Mouse (Mus musculus): ENCODE measurements around the gene Tmbim4. TPM values are rescaled to one million over a fixed set of nuclear protein-coding genes. Genes with fewer than 3 reads are reported as not detected.

Tmbim4 gene
- polyA plus RNA-seq (2014; fragmentation: Nextera tagmentation; extraction: Ambion mirVana), result 110 and 114 TPM in 2 replicates

GRCm38 (mm10) chr10:120201131-120201921, at the start of gene Tmbim4:
Gene Tmbim4, plus strand, starts transcription at chr10:120201590.
- under 1% methylated on average over 62 of the region's 65 CpGs for WGBS (ENCODE audit: insufficient replicate concordance)
- ATAC-seq (replicated peaks; ENCODE audit: insufficient number of reproducible peaks, low FRiP score, low TSS enrichment), result 0 out of 2 replicates have a peak, but pooled peaks have one; percentile 46
- no peaks in the 10 kb centered on the region for H3K9me3 ChIP-seq (replicated peaks; ENCODE audit: control insufficient read depth, low read length)
- H3K36me3 ChIP-seq (ENCODE audit: control insufficient read depth, insufficient read depth, low read length), result no peaks in the 10 kb centered on the region
- H3K4me1 ChIP-seq (ENCODE audit: control insufficient read depth, insufficient read depth, low read length), result no peaks in the 10 kb centered on the region
- peak within 1 kb of the TSS; percentile 61 for H3K4me3 ChIP-seq (ENCODE audit: low read depth, low read length)
- peak within 1 kb of the TSS; percentile 95 for H3K4me2 ChIP-seq
- peaks cover 14% of the 10 kb centered on the region for H3K27me3 ChIP-seq (ENCODE audit: control insufficient read depth, insufficient read depth, low read length)
- peak within 1 kb of the TSS; percentile 64 for H3K9ac ChIP-seq (ENCODE audit: low read depth, low read length)
- no peak within 1 kb of the TSS for H3K27ac ChIP-seq (ENCODE audit: low read depth, low read length)

- no peaks in the 10 kb centered on the region; the same call in 1 of the 2 replicates for H3K4me1 ChIP-seq (ENCODE audit: control insufficient read depth, insufficient read depth, low read length)
- ATAC-seq (replicated peaks; ENCODE audit: insufficient number of reproducible peaks, low FRiP score, low TSS enrichment), result no peak
- no peak overlapping the region for H3K9ac ChIP-seq (ENCODE audit: low read depth, low read length)
- no peak overlapping the region for H3K27ac ChIP-seq (ENCODE audit: low read depth, low read length)
- H3K27me3 ChIP-seq (ENCODE audit: control insufficient read depth, insufficient read depth, low read length), result no peaks in the 10 kb centered on the region
- H3K4me3 ChIP-seq (ENCODE audit: low read depth, low read length), result no peak overlapping the region
- no peaks in the 10 kb centered on the region for H3K36me3 ChIP-seq (ENCODE audit: control insufficient read depth, insufficient read depth, low read length)
- no peaks in the 10 kb centered on the region for H3K9me3 ChIP-seq (replicated peaks; ENCODE audit: control insufficient read depth, low read length)
- WGBS (ENCODE audit: insufficient replicate concordance), result 85% methylated on average over 7 of the region's 7 CpGs
- H3K4me2 ChIP-seq, result no peak overlapping the region
Measured at GRCm38 (mm10) chr10:120151672-120152071, 49.7 kb upstream of the Tmbim4 start.

GRCm38 (mm10) chr10:120153911-120154310, 47.5 kb upstream of the Tmbim4 start:
- Histone ChIP-seq H3K4me1 (ENCODE audit: control insufficient read depth, insufficient read depth, low read length) (no peaks in the 10 kb centered on the region; the same call in 1 of the 2 replicates), H3K4me2 (no peak overlapping the region), H3K4me3 (ENCODE audit: low read depth, low read length) (no peak overlapping the region), H3K9me3 (replicated peaks; ENCODE audit: control insufficient read depth, low read length) (no peaks in the 10 kb centered on the region), H3K36me3 (ENCODE audit: control insufficient read depth, insufficient read depth, low read length) (no peaks in the 10 kb centered on the region), H3K9ac (ENCODE audit: low read depth, low read length) (no peak overlapping the region), H3K27me3 (ENCODE audit: control insufficient read depth, insufficient read depth, low read length) (no peaks in the 10 kb centered on the region), H3K27ac (ENCODE audit: low read depth, low read length) (no peak overlapping the region)
- 82% methylated on average over 2 of the region's 2 CpGs for WGBS (ENCODE audit: insufficient replicate concordance)
- ATAC-seq (replicated peaks; ENCODE audit: insufficient number of reproducible peaks, low FRiP score, low TSS enrichment), result no peak

GRCm38 (mm10) chr10:120160533-120160932, 40.9 kb upstream of the Tmbim4 start:
- Histone ChIP-seq H3K4me1 (ENCODE audit: control insufficient read depth, insufficient read depth, low read length) (no peaks in the 10 kb centered on the region), H3K27me3 (ENCODE audit: control insufficient read depth, insufficient read depth, low read length) (no peaks in the 10 kb centered on the region), H3K4me2 (no peak overlapping the region), H3K36me3 (ENCODE audit: control insufficient read depth, insufficient read depth, low read length) (no peaks in the 10 kb centered on the region), H3K27ac (ENCODE audit: low read depth, low read length) (no peak overlapping the region), H3K9ac (ENCODE audit: low read depth, low read length) (no peak overlapping the region), H3K9me3 (replicated peaks; ENCODE audit: control insufficient read depth, low read length) (no peaks in the 10 kb centered on the region), H3K4me3 (ENCODE audit: low read depth, low read length) (no peak overlapping the region)
- ATAC-seq (replicated peaks; ENCODE audit: insufficient number of reproducible peaks, low FRiP score, low TSS enrichment), result no peak
- WGBS (ENCODE audit: insufficient replicate concordance), result 78% methylated on average over 9 of the region's 9 CpGs

- H3K4me3 ChIP-seq (ENCODE audit: low read depth, low read length), result no peak overlapping the region
- 85% methylated on average over 10 of the region's 10 CpGs for WGBS (ENCODE audit: insufficient replicate concordance)
- no peaks in the 10 kb centered on the region for H3K4me1 ChIP-seq (ENCODE audit: control insufficient read depth, insufficient read depth, low read length)
- H3K9me3 ChIP-seq (replicated peaks; ENCODE audit: control insufficient read depth, low read length), result no peaks in the 10 kb centered on the region
- ATAC-seq (replicated peaks; ENCODE audit: insufficient number of reproducible peaks, low FRiP score, low TSS enrichment), result no peak
- no peak overlapping the region for H3K4me2 ChIP-seq
- H3K36me3 ChIP-seq (ENCODE audit: control insufficient read depth, insufficient read depth, low read length), result no peaks in the 10 kb centered on the region
- H3K27ac ChIP-seq (ENCODE audit: low read depth, low read length), result no peak overlapping the region
- H3K27me3 ChIP-seq (ENCODE audit: control insufficient read depth, insufficient read depth, low read length), result no peaks in the 10 kb centered on the region
- no peak overlapping the region for H3K9ac ChIP-seq (ENCODE audit: low read depth, low read length)
Measured at GRCm38 (mm10) chr10:120162840-120163239, 38.5 kb upstream of the Tmbim4 start.

GRCm38 (mm10) chr10:120163490-120163889, 37.9 kb upstream of the Tmbim4 start:
- H3K27ac ChIP-seq (ENCODE audit: low read depth, low read length), result no peak overlapping the region
- H3K36me3 ChIP-seq (ENCODE audit: control insufficient read depth, insufficient read depth, low read length), result no peaks in the 10 kb centered on the region
- no peak overlapping the region for H3K9ac ChIP-seq (ENCODE audit: low read depth, low read length)
- 88% methylated on average over 7 of the region's 7 CpGs for WGBS (ENCODE audit: insufficient replicate concordance)
- H3K9me3 ChIP-seq (replicated peaks; ENCODE audit: control insufficient read depth, low read length), result no peaks in the 10 kb centered on the region
- no peak for ATAC-seq (replicated peaks; ENCODE audit: insufficient number of reproducible peaks, low FRiP score, low TSS enrichment)
- no peak overlapping the region for H3K4me2 ChIP-seq
- no peaks in the 10 kb centered on the region for H3K27me3 ChIP-seq (ENCODE audit: control insufficient read depth, insufficient read depth, low read length)
- H3K4me1 ChIP-seq (ENCODE audit: control insufficient read depth, insufficient read depth, low read length), result 0 out of 2 replicates have a peak, but pooled peaks cover 6% of the 10 kb centered on the region
- no peak overlapping the region for H3K4me3 ChIP-seq (ENCODE audit: low read depth, low read length)

GRCm38 (mm10) chr10:120164931-120165792, 36.2 kb upstream of the Tmbim4 start:
- Histone ChIP-seq H3K4me3 (ENCODE audit: low read depth, low read length) (no peak overlapping the region), H3K27ac (ENCODE audit: low read depth, low read length) (no peak overlapping the region), H3K27me3 (ENCODE audit: control insufficient read depth, insufficient read depth, low read length) (no peaks in the 10 kb centered on the region), H3K4me1 (ENCODE audit: control insufficient read depth, insufficient read depth, low read length) (0 out of 2 replicates have a peak, but pooled peaks cover 10% of the 10 kb centered on the region), H3K4me2 (no peak overlapping the region), H3K36me3 (ENCODE audit: control insufficient read depth, insufficient read depth, low read length) (no peaks in the 10 kb centered on the region), H3K9me3 (replicated peaks; ENCODE audit: control insufficient read depth, low read length) (no peaks in the 10 kb centered on the region), H3K9ac (ENCODE audit: low read depth, low read length) (no peak overlapping the region)
- ATAC-seq (replicated peaks; ENCODE audit: insufficient number of reproducible peaks, low FRiP score, low TSS enrichment), result no peak
- 85% methylated on average over 19 of the region's 19 CpGs for WGBS (ENCODE audit: insufficient replicate concordance)

- H3K27ac ChIP-seq (ENCODE audit: low read depth, low read length), result no peak overlapping the region
- H3K4me3 ChIP-seq (ENCODE audit: low read depth, low read length), result no peak overlapping the region
- no peak for ATAC-seq (replicated peaks; ENCODE audit: insufficient number of reproducible peaks, low FRiP score, low TSS enrichment)
- H3K36me3 ChIP-seq (ENCODE audit: control insufficient read depth, insufficient read depth, low read length), result no peaks in the 10 kb centered on the region
- H3K4me1 ChIP-seq (ENCODE audit: control insufficient read depth, insufficient read depth, low read length), result 0 out of 2 replicates have a peak, but pooled peaks cover 10% of the 10 kb centered on the region
- no peak overlapping the region for H3K4me2 ChIP-seq
- WGBS (ENCODE audit: insufficient replicate concordance), result 81% methylated on average over 17 of the region's 17 CpGs
- H3K27me3 ChIP-seq (ENCODE audit: control insufficient read depth, insufficient read depth, low read length), result no peaks in the 10 kb centered on the region
- no peaks in the 10 kb centered on the region for H3K9me3 ChIP-seq (replicated peaks; ENCODE audit: control insufficient read depth, low read length)
- H3K9ac ChIP-seq (ENCODE audit: low read depth, low read length), result no peak overlapping the region
Measured at GRCm38 (mm10) chr10:120165793-120166503, 35.4 kb upstream of the Tmbim4 start.
